Mouse (Mus musculus): Measurements from ENCODE around the gene Shpk. TPM values are rescaled to one million over a fixed set of nuclear protein-coding genes. Genes with fewer than 3 reads are reported as not detected.
A peak's percentile ranks its signal among the peaks of the same experiment; 100 is the strongest.

Shpk gene
- polyA plus RNA-seq, 1 experiment from 2014 or later = 1.6 TPM

- Histone ChIP-seq H3K9ac (replicated peaks) (peak overlapping the region; percentile 86), H3K9me3 (no peaks in the 10 kb centered on the region), H3K27ac (peak overlapping the region; percentile 90), H3K27me3 (no peaks in the 10 kb centered on the region), H3K36me3 (peaks cover 29% of the 10 kb centered on the region), H3K4me1 (replicated peaks) (peaks cover 35% of the 10 kb centered on the region), H3K4me2 (peak overlapping the region; percentile 76), H3K4me3 (replicated peaks) (peak overlapping the region; percentile 85)
- ATAC-seq (ENCODE audit: insufficient number of reproducible peaks, insufficient read depth, low FRiP score, low TSS enrichment, low read depth) = no peak
- 2% methylated on average over 15 of the region's 15 CpGs for WGBS
Observed at GRCm38 (mm10) chr11:73176186-73176585, 23.1 kb upstream of the Shpk start.

DNA sequence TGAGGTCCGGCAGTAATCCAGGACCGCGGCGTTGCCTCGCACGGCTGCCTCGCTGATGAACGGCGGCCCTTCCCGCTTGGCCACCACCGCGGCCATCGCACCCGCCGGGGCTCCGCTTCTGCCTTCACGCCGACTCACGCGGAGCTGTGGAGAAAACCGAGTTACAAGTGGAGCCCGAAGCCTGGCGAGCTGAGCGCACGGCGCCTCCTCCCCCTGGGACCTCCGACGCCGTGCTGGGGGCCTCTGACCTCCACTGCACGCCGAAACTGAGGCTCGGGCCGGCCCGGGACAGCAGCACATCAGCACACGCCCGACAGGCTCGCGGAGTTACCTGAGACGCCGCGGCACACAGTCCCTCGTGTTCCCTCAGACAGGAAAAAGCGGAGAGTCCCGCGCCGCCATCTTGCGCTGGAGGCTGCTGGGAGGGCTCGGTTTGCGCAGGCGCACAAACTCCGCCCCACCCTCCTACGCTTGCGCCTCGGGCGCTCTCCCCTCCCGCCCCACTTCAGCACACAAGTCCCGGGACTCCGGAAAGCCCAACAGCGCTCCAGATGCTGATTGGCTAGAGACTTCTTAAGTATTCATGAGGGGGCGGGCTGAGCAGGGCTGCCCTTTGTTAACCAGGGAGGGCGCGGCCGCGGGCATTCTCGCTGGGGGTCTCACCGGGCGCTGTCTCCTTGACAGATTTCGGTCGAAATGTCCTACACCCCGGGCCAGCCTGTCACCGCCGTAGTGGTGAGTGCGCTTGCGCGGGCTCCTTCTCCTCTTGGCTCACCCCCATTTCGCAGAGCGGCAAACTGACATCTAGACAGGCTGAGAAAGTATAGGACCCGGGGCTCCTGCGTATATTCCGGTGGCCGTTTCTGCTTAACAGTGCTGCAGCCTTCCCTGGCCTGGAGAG, 22.4 kb upstream of the Shpk start, which contains the start of the genes Emc6 and Tax1bp3:
Emc6 (minus strand) TSS at position 430 of the 901 bp plus-strand sequence.
Tax1bp3 (plus strand) TSS at position 476 of the 901 bp plus-strand sequence.
- H3K36me3 ChIP-seq = peaks cover 24% of the 10 kb centered on the region
- no peaks in the 10 kb centered on the region for H3K27me3 ChIP-seq
- WGBS = under 1% methylated on average over 81 of the region's 81 CpGs
- H3K4me3 ChIP-seq (replicated peaks) = peak within 1 kb of the TSS; percentile 85
- peak; percentile 98 for ATAC-seq (ENCODE audit: insufficient number of reproducible peaks, insufficient read depth, low FRiP score, low TSS enrichment, low read depth)
- H3K9ac ChIP-seq (replicated peaks) = peak within 1 kb of the TSS; percentile 86
- peak within 1 kb of the TSS; percentile 76 for H3K4me2 ChIP-seq
- no peaks in the 10 kb centered on the region for H3K9me3 ChIP-seq
- H3K27ac ChIP-seq = peak within 1 kb of the TSS; percentile 96
- peaks cover 31% of the 10 kb centered on the region for H3K4me1 ChIP-seq (replicated peaks)

- 0% methylated on average over 28 of the region's 28 CpGs for WGBS
- ATAC-seq (ENCODE audit: insufficient number of reproducible peaks, insufficient read depth, low FRiP score, low TSS enrichment, low read depth) = peak; percentile 81
- H3K4me2 ChIP-seq = peak overlapping the region; percentile 68
- H3K9ac ChIP-seq (replicated peaks) = peak overlapping the region; percentile 69
- peaks cover 30% of the 10 kb centered on the region for H3K36me3 ChIP-seq
- H3K9me3 ChIP-seq = no peaks in the 10 kb centered on the region
- H3K27me3 ChIP-seq = no peaks in the 10 kb centered on the region
- peaks cover 25% of the 10 kb centered on the region for H3K4me1 ChIP-seq (replicated peaks)
- H3K4me3 ChIP-seq (replicated peaks) = peak overlapping the region; percentile 85
- peak overlapping the region; percentile 96 for H3K27ac ChIP-seq
Observed at GRCm38 (mm10) chr11:73177509-73177875, 21.8 kb upstream of the Shpk start.

- Histone ChIP-seq H3K27ac (peak overlapping the region; percentile 96), H3K9me3 (no peaks in the 10 kb centered on the region), H3K36me3 (peaks cover 33% of the 10 kb centered on the region), H3K4me2 (peak overlapping the region; percentile 68), H3K4me3 (replicated peaks) (peak overlapping the region; percentile 85), H3K9ac (replicated peaks) (peak overlapping the region; percentile 69), H3K4me1 (replicated peaks) (peaks cover 25% of the 10 kb centered on the region), H3K27me3 (no peaks in the 10 kb centered on the region)
- 2% methylated on average over 2 of the region's 2 CpGs for WGBS
- no peak for ATAC-seq (ENCODE audit: insufficient number of reproducible peaks, insufficient read depth, low FRiP score, low TSS enrichment, low read depth)
Observed at GRCm38 (mm10) chr11:73177895-73178294, 21.4 kb upstream of the Shpk start.

DNA sequence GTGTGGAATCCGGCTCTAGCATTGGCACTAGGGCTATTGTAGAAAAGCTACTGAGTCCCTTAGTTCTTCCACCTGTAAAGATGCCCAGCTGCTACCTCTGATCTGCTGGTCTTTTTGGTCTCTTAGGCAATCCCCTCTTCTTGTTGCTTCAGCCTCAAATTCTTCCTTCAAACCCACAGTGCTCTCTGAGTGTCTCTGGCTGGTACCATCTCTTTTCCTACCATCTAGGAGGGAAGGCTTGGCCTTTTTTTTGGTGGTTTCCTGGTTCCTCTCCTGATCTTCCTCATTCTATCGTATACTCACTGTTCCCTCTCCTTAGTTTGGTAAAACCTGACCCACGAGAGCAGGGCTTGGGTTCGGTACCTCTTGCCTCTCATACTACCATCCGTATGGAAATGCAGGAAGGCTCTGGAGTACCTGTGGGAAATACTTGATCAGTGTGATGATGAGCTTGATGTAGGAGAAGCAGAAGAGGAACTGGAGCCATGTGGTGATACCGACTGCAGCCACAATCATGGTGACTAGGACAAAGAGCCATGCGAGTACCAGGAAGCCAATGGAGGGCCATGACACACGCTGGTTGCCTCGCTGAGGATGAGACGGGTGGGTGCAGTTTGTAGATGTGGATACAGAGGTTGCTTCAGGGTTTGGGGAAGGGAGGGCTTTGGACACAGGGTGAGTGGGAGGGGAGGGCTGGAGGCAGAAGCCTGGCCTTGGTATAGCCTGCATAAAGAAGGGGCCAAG, 13.2 kb upstream of the Shpk start:
- H3K36me3 ChIP-seq = peaks cover 86% of the 10 kb centered on the region
- no peak for ATAC-seq (ENCODE audit: insufficient number of reproducible peaks, insufficient read depth, low FRiP score, low TSS enrichment, low read depth)
- no peak overlapping the region for H3K27ac ChIP-seq
- 92% methylated on average over 10 of the region's 10 CpGs for WGBS
- H3K4me1 ChIP-seq (replicated peaks) = no peaks in the 10 kb centered on the region
- no peaks in the 10 kb centered on the region for H3K27me3 ChIP-seq
- H3K4me3 ChIP-seq (replicated peaks) = no peak overlapping the region
- H3K9ac ChIP-seq (replicated peaks) = no peak overlapping the region
- no peaks in the 10 kb centered on the region for H3K9me3 ChIP-seq
- no peak overlapping the region for H3K4me2 ChIP-seq

DNA sequence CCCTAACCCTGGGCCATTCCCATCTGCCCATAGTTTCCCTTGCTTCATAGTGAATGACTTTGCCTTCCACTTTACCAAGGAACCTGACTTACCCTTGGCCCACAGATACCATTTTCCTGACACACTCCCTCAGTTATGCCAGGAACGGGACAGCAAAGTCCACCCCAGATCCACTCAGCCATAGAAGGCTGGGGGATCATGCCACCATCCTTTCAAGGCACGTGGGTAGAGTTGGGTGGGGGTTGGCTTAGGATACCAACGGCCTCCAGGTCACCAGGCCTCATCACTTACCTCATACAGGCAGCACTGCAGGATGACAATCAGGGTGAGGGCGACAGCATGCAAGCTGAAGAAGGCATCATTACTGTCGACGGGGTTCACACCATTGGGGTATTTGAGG, 12.0 kb upstream of the Shpk start:
- H3K36me3 ChIP-seq = peaks cover 92% of the 10 kb centered on the region
- H3K9me3 ChIP-seq = no peaks in the 10 kb centered on the region
- no peak overlapping the region for H3K4me2 ChIP-seq
- no peaks in the 10 kb centered on the region for H3K27me3 ChIP-seq
- H3K4me1 ChIP-seq (replicated peaks) = no peaks in the 10 kb centered on the region
- H3K9ac ChIP-seq (replicated peaks) = no peak overlapping the region
- 90% methylated on average over 6 of the region's 6 CpGs for WGBS
- no peak overlapping the region for H3K4me3 ChIP-seq (replicated peaks)
- no peak for ATAC-seq (ENCODE audit: insufficient number of reproducible peaks, insufficient read depth, low FRiP score, low TSS enrichment, low read depth)
- no peak overlapping the region for H3K27ac ChIP-seq

- H3K36me3 ChIP-seq = peaks cover 44% of the 10 kb centered on the region
- H3K4me1 ChIP-seq (replicated peaks) = peaks cover 5% of the 10 kb centered on the region; the same call in 1 of the 2 replicates
- H3K4me2 ChIP-seq = no peak overlapping the region
- 80% methylated on average over 6 of the region's 6 CpGs for WGBS
- no peak overlapping the region for H3K4me3 ChIP-seq (replicated peaks)
- no peak for ATAC-seq (ENCODE audit: insufficient number of reproducible peaks, insufficient read depth, low FRiP score, low TSS enrichment, low read depth)
- no peaks in the 10 kb centered on the region for H3K27me3 ChIP-seq
- H3K9me3 ChIP-seq = no peaks in the 10 kb centered on the region
- H3K9ac ChIP-seq (replicated peaks) = no peak overlapping the region
- no peak overlapping the region for H3K27ac ChIP-seq
Observed at GRCm38 (mm10) chr11:73193047-73193446, 6.2 kb upstream of the Shpk start.

GRCm38 (mm10) chr11:73194444-73194843, 4.8 kb upstream of the Shpk start:
- WGBS = 79% methylated on average over 2 of the region's 2 CpGs
- H3K27me3 ChIP-seq = no peaks in the 10 kb centered on the region
- peaks cover 11% of the 10 kb centered on the region for H3K4me1 ChIP-seq (replicated peaks)
- H3K4me3 ChIP-seq (replicated peaks) = no peak overlapping the region
- no peak overlapping the region for H3K4me2 ChIP-seq
- H3K9me3 ChIP-seq = no peaks in the 10 kb centered on the region
- no peak overlapping the region for H3K27ac ChIP-seq
- no peak overlapping the region for H3K9ac ChIP-seq (replicated peaks)
- ATAC-seq (ENCODE audit: insufficient number of reproducible peaks, insufficient read depth, low FRiP score, low TSS enrichment, low read depth) = no peak
- peaks cover 32% of the 10 kb centered on the region for H3K36me3 ChIP-seq

- H3K36me3 ChIP-seq = 0 out of 2 replicates have a peak, but pooled peaks cover 3% of the 10 kb centered on the region
- peaks cover 7% of the 10 kb centered on the region; the same call in 1 of the 2 replicates for H3K27me3 ChIP-seq
- H3K9ac ChIP-seq (replicated peaks) = peak overlapping the region; percentile 73
- peaks cover 15% of the 10 kb centered on the region for H3K4me1 ChIP-seq (replicated peaks)
- no peak for ATAC-seq (ENCODE audit: insufficient number of reproducible peaks, insufficient read depth, low FRiP score, low TSS enrichment, low read depth)
- 3% methylated on average over 1 of the region's 1 CpGs for WGBS
- H3K4me2 ChIP-seq = peak overlapping the region; percentile 84
- peak overlapping the region; percentile 67 for H3K4me3 ChIP-seq (replicated peaks)
- no peaks in the 10 kb centered on the region for H3K9me3 ChIP-seq
- no peak overlapping the region for H3K27ac ChIP-seq
Observed at GRCm38 (mm10) chr11:73198190-73198589, 1.1 kb upstream of the Shpk start.

GRCm38 (mm10) chr11:73198603-73199229, 544 bp upstream of the Shpk start, which contains the start of gene Ctns:
TSS of gene Ctns (minus strand) at chr11:73199042.
- Histone ChIP-seq H3K4me3 (replicated peaks) (peak within 1 kb of the TSS; percentile 67), H3K27me3 (peaks cover 7% of the 10 kb centered on the region; the same call in 1 of the 2 replicates), H3K27ac (no peak within 1 kb of the TSS), H3K4me1 (replicated peaks) (peaks cover 15% of the 10 kb centered on the region), H3K4me2 (peak within 1 kb of the TSS; percentile 84), H3K36me3 (0 out of 2 replicates have a peak, but pooled peaks cover 3% of the 10 kb centered on the region), H3K9me3 (no peaks in the 10 kb centered on the region), H3K9ac (replicated peaks) (peak within 1 kb of the TSS; percentile 73)
- 1% methylated on average over 22 of the region's 22 CpGs for WGBS
- ATAC-seq (ENCODE audit: insufficient number of reproducible peaks, insufficient read depth, low FRiP score, low TSS enrichment, low read depth) = peak; percentile 96
